Mouse (Mus musculus): ENCODE data around the gene Hck.

The Hck gene

DNA sequence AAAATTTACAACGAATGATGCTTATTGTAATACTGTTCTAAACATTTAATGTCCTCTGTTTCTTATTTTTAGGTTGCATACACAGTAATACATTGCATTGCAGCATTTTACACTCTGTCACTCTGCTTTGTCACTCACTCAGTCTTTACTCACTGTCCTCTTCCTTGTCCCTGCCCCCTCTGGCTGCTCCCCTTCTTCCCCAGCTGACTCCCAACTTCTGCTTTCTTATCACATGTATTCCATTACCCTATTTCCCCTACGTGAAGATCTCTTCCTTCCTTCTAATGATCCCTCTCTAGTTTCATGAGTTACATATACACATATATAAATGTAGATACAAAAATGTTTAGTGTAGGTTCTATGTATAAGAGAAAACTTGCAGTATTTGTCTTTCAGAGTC, 90.8 kb downstream of the Hck start:
- DNase-seq (ENCODE audit: low read depth in 1 of 2, low spot score in 2 of 2) = no peak

Data from monocyte, adult 2 months (primary cell).